Mouse (Mus musculus): ENCODE data around the gene Cyth4. TPM values are rescaled to one million over a fixed set of nuclear protein-coding genes. Genes with fewer than 3 reads are reported as not detected.

The Cyth4 gene
- polyA plus RNA-seq, 2 experiments = 6.9 to 9.0 TPM

DNA sequence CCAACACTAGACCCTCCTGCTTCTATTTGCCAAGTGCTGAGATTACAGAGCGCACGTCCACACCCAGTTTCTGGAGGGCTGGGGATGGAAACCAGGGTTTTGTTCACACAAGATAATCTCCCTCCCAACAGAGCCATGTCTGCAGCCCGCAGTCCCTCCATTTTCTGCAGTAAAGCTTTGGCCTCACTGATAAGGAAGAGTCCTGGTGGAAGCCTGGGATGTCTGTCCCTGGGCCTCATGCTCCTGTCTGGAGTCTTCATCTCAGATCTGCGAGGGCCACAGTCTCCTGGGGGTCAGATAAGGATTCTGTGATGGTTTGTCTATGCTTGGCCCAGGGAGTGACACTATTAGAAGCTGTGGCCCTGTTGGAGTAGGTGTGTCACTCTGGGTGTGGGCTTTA is 8.8 kb upstream of the Cyth4 start:
- H3K27ac ChIP-seq (replicated peaks; ENCODE audit: low read depth, low read length) = no peak overlapping the region
- no peaks in the 10 kb centered on the region for H3K36me3 ChIP-seq (ENCODE audit: control insufficient read depth, insufficient read depth, low read length)
- no peaks in the 10 kb centered on the region for H3K4me1 ChIP-seq (ENCODE audit: control insufficient read depth, insufficient read depth, low read length)
- DNase-seq (ENCODE audit: low spot score) = no peak
- H3K9ac ChIP-seq (ENCODE audit: low read depth, low read length, severe bottlenecking) = no peak overlapping the region
- no peak for ATAC-seq (ENCODE audit: low FRiP score, low read depth)
- no peaks in the 10 kb centered on the region for H3K27me3 ChIP-seq (ENCODE audit: control insufficient read depth, insufficient read depth, low read length)
- TF ChIP-seq POLR2A (IDR thresholded peaks at IDR 0.05; ENCODE audit: borderline replicate concordance, extremely low read depth, insufficient read depth, insufficient read length) = no peak
- WGBS = 86% methylated on average over 4 of the region's 4 CpGs
- H3K9me3 ChIP-seq (ENCODE audit: control insufficient read depth, low read length) = peaks cover 5% of the 10 kb centered on the region; the same call in 1 of the 2 replicates
- no peak overlapping the region for H3K4me2 ChIP-seq (replicated peaks; ENCODE audit: low read depth, low read length, severe bottlenecking)
- H3K4me3 ChIP-seq (replicated peaks; ENCODE audit: low read length) = no peak overlapping the region

DNA sequence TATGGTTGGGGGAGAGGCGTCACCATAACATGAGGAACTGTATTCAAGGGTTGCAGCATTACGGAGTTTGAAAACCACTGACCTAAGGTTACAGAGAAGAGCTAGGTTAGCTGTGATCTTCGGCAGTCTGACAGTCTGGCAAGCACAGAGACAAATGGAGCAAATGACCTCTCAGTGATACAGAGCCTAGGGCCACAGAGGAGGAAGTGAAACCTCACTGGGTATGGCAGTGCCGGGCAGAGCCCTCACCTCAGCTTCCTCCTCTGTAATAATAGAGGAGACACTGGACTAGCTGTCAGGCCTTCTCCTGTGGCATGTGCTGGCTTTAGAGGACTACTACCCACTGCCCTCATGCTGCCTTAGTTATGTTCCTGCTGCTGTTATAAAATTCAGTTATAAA is 7.9 kb upstream of the Cyth4 start:
- H3K9me3 ChIP-seq (ENCODE audit: control insufficient read depth, low read length) = peaks cover 5% of the 10 kb centered on the region; the same call in 1 of the 2 replicates
- no peak overlapping the region for H3K9ac ChIP-seq (ENCODE audit: low read depth, low read length, severe bottlenecking)
- WGBS = 80% methylated on average over 4 of the region's 4 CpGs
- DNase-seq (ENCODE audit: low spot score) = no peak
- H3K36me3 ChIP-seq (ENCODE audit: control insufficient read depth, insufficient read depth, low read length) = no peaks in the 10 kb centered on the region
- ATAC-seq (ENCODE audit: low FRiP score, low read depth) = no peak
- no peak for TF ChIP-seq POLR2A (IDR thresholded peaks at IDR 0.05; ENCODE audit: borderline replicate concordance, extremely low read depth, insufficient read depth, insufficient read length)
- no peaks in the 10 kb centered on the region for H3K27me3 ChIP-seq (ENCODE audit: control insufficient read depth, insufficient read depth, low read length)
- no peak overlapping the region for H3K4me3 ChIP-seq (replicated peaks; ENCODE audit: low read length)
- no peak overlapping the region for H3K27ac ChIP-seq (replicated peaks; ENCODE audit: low read depth, low read length)
- no peaks in the 10 kb centered on the region for H3K4me1 ChIP-seq (ENCODE audit: control insufficient read depth, insufficient read depth, low read length)
- no peak overlapping the region for H3K4me2 ChIP-seq (replicated peaks; ENCODE audit: low read depth, low read length, severe bottlenecking)

- ATAC-seq (ENCODE audit: low FRiP score, low read depth) (no peak), DNase-seq (ENCODE audit: low spot score) (no peak)
- H3K27me3 ChIP-seq (ENCODE audit: control insufficient read depth, insufficient read depth, low read length) = no peaks in the 10 kb centered on the region
- H3K9ac ChIP-seq (ENCODE audit: low read depth, low read length, severe bottlenecking) = no peak overlapping the region
- H3K4me3 ChIP-seq (replicated peaks; ENCODE audit: low read length) = no peak overlapping the region
- no peaks in the 10 kb centered on the region for H3K4me1 ChIP-seq (ENCODE audit: control insufficient read depth, insufficient read depth, low read length)
- WGBS = 81% methylated on average over 6 of the region's 6 CpGs
- no peak for TF ChIP-seq POLR2A (IDR thresholded peaks at IDR 0.05; ENCODE audit: borderline replicate concordance, extremely low read depth, insufficient read depth, insufficient read length)
- H3K4me2 ChIP-seq (replicated peaks; ENCODE audit: low read depth, low read length, severe bottlenecking) = no peak overlapping the region
- H3K9me3 ChIP-seq (ENCODE audit: control insufficient read depth, low read length) = peaks cover under 1% of the 10 kb centered on the region; the same call in 1 of the 2 replicates
- H3K36me3 ChIP-seq (ENCODE audit: control insufficient read depth, insufficient read depth, low read length) = no peaks in the 10 kb centered on the region
- no peak overlapping the region for H3K27ac ChIP-seq (replicated peaks; ENCODE audit: low read depth, low read length)
Observed at GRCm38 (mm10) chr15:78589936-78590335, 6.9 kb upstream of the Cyth4 start.

DNA sequence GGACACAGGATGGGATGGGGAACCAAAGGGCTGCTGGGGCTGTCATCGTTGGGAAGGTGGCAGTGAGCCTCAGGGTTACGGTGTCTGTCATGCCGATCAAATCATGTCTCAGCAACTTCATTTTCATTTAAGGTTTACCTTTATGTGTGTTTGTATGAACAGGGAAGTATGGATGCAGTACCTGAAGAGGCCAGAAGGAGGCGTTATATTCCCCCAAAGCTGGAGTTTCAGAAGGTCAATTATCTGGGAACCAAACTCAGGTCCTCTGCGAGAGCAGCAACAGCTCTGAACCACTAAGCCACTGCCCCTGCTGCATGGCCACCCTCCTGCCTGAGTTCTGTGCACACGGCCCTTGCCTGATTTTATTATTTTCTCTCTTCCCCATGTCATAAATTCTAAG is 6.1 kb upstream of the Cyth4 start:
- H3K4me3 ChIP-seq (replicated peaks; ENCODE audit: low read length) = no peak overlapping the region
- H3K9ac ChIP-seq (ENCODE audit: low read depth, low read length, severe bottlenecking) = no peak overlapping the region
- TF ChIP-seq POLR2A (IDR thresholded peaks at IDR 0.05; ENCODE audit: borderline replicate concordance, extremely low read depth, insufficient read depth, insufficient read length) = no peak
- H3K27me3 ChIP-seq (ENCODE audit: control insufficient read depth, insufficient read depth, low read length) = no peaks in the 10 kb centered on the region
- H3K4me2 ChIP-seq (replicated peaks; ENCODE audit: low read depth, low read length, severe bottlenecking) = no peak overlapping the region
- H3K9me3 ChIP-seq (ENCODE audit: control insufficient read depth, low read length) = no peaks in the 10 kb centered on the region
- DNase-seq (ENCODE audit: low spot score) (no peak), ATAC-seq (ENCODE audit: low FRiP score, low read depth) (no peak)
- H3K4me1 ChIP-seq (ENCODE audit: control insufficient read depth, insufficient read depth, low read length) = no peaks in the 10 kb centered on the region
- WGBS = 76% methylated on average over 6 of the region's 6 CpGs
- H3K36me3 ChIP-seq (ENCODE audit: control insufficient read depth, insufficient read depth, low read length) = no peaks in the 10 kb centered on the region
- H3K27ac ChIP-seq (replicated peaks; ENCODE audit: low read depth, low read length) = no peak overlapping the region

GRCm38 (mm10) chr15:78591680-78592451 is 5.0 kb upstream of the Cyth4 start:
- H3K36me3 ChIP-seq (ENCODE audit: control insufficient read depth, insufficient read depth, low read length) = no peaks in the 10 kb centered on the region
- no peak overlapping the region for H3K4me3 ChIP-seq (replicated peaks; ENCODE audit: low read length)
- TF ChIP-seq POLR2A (IDR thresholded peaks at IDR 0.05; ENCODE audit: borderline replicate concordance, extremely low read depth, insufficient read depth, insufficient read length) = no peak
- H3K9me3 ChIP-seq (ENCODE audit: control insufficient read depth, low read length) = no peaks in the 10 kb centered on the region
- 52% methylated on average over 15 of the region's 15 CpGs for WGBS
- no peak overlapping the region for H3K27ac ChIP-seq (replicated peaks; ENCODE audit: low read depth, low read length)
- no peaks in the 10 kb centered on the region for H3K4me1 ChIP-seq (ENCODE audit: control insufficient read depth, insufficient read depth, low read length)
- H3K4me2 ChIP-seq (replicated peaks; ENCODE audit: low read depth, low read length, severe bottlenecking) = no peak overlapping the region
- no peak for DNase-seq (ENCODE audit: low spot score)
- H3K27me3 ChIP-seq (ENCODE audit: control insufficient read depth, insufficient read depth, low read length) = no peaks in the 10 kb centered on the region
- H3K9ac ChIP-seq (ENCODE audit: low read depth, low read length, severe bottlenecking) = no peak overlapping the region
- no peak for ATAC-seq (ENCODE audit: low FRiP score, low read depth)
